Mouse (Mus musculus) kidney, adult 9 months (tissue): Measurements from ENCODE around the gene Pabpc4.
"Not testable (repeated sequence)": the region's sequence is repeated elsewhere in the genome, so short reads cannot be mapped to it uniquely, and the experiment has no call there.

Source experiments
- DNase-seq: peaks from one replicate; pipeline ENCODE4 v3.0.0; 2022

Pabpc4 gene

GRCm38 (mm10) chr4:123248971-123249567 is 13.1 kb upstream of the Pabpc4 start:
- no peak for DNase-seq

GRCm38 (mm10) chr4:123252214-123252613 is 9.9 kb upstream of the Pabpc4 start:
- no peak for DNase-seq

DNA sequence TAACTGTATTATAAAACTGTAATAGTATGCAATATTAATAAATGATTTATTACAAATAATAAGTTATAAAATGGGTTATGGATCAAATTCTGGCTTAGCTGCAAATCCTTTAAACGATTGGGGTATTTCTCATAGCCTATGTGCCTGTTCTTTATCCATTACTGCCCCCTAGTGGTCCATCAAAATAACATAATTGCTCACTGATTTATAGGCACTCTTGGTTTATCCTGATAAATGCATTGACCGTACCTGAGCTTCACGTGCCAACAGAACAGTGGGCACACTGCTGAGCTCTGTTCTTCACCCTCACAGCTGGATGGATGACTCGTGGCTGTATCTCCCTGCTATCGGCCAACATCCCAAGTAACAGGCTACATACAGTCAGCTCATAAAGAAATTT is 7.5 kb upstream of the Pabpc4 start:
- DNase-seq: peak; percentile 69

GRCm38 (mm10) chr4:123260071-123260746 is 1.9 kb upstream of the Pabpc4 start:
- no peak for DNase-seq

DNA sequence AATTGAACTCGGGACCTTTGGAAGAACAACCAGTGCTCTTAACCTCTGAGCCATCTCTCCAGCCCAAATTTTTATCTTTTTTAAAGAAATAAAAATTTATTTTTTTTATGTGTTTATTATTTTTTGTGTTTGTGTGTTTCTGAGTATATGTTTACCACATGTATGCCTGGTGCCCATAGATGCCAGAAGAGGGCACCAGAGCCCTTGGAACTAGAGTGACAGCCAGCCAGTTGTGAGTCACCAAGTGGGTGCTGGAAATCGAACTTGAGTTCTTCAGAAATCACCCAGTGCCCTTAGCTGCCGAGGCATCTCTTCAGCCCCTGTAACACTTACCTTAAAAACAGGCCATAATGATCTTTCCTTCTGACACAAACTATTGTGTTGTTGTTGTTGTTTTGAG is 8.9 kb downstream of the Pabpc4 start:
- DNase-seq: no peak

- no peak for DNase-seq
Observed at GRCm38 (mm10) chr4:123280117-123280516, 18.0 kb downstream of the Pabpc4 start.

GRCm38 (mm10) chr4:123282500-123282899 is 20.3 kb downstream of the Pabpc4 start:
- DNase-seq: peak; percentile 94

- DNase-seq: peak; percentile 51
Observed at GRCm38 (mm10) chr4:123282915-123283674, 20.9 kb downstream of the Pabpc4 start.

DNA sequence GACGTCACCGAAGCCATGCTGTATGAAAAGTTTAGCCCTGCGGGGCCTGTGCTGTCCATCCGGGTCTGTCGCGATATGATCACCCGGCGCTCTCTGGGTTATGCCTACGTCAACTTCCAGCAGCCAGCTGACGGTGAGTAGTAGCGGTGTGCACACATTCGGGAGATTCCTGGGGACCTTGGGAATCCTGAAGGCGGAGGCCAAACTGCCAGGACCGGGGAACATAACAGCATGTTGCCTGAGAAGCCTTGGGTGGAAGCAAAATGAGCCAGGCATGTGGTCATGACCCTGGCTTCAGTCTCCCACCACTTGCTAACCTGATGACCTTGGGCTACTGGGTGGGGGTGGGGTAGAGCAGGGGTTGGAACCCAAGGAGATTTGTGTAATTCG is 21.5 kb downstream of the Pabpc4 start:
- DNase-seq: not testable (repeated sequence)

DNA sequence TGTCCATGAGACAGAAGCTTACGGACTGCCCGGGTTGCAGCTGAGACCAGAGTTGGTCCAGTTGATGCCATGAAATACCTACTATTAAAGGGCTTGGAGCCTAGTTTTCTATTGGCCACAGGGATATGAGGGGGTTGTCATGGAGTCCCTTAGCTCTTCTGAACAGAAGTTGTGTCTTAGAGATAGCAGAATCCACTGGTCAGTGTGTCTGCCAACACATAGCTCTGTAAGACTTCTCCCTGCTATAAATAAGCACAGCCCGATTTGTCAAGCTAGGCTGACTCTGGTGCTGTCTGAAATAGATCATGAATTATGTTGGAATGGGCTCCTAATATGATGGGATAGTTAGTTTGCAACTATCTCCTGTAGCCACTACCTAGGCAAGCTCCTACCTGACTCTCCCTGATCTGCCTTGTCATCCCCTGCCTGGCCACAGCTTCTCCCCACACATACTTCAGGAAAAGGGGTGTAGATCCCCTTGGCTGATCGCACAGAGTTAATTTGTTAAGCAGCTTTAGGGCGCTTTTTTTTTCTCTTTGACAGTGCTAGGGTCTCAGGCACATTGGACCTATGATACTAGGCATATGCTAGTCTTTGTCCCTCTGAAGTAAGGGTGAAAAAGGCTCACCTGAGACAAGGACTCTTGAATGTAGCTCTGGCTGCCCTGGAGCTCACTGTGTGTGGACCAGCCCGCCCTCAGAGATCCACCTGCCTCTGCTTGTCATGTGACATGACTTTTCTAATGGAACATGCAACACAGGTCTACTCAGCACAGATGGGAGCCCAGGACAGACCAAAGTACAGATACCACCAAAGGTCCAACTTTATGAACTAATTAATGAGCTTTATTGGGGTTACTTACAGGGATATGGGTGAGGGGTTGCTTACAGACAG is 22.8 kb downstream of the Pabpc4 start:
- DNase-seq: peak; percentile 50

DNA sequence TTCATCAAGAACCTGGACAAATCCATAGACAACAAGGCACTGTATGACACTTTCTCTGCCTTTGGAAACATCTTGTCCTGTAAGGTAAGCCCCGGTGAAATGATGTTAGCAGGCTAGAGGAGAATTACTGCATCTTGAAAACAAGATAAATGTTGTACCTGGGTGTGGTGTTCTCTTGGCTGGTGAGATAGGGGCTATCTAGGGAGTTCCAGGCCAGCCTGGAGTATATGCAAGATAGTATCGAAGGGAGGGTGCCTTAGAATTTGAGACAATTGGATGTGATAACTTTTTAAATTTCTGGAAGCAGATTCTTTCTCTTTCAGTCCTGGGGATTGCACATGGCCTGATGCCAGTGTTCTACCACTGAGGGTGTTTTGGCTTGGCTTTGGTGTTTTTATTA is 24.6 kb downstream of the Pabpc4 start:
- DNase-seq: no peak

DNA sequence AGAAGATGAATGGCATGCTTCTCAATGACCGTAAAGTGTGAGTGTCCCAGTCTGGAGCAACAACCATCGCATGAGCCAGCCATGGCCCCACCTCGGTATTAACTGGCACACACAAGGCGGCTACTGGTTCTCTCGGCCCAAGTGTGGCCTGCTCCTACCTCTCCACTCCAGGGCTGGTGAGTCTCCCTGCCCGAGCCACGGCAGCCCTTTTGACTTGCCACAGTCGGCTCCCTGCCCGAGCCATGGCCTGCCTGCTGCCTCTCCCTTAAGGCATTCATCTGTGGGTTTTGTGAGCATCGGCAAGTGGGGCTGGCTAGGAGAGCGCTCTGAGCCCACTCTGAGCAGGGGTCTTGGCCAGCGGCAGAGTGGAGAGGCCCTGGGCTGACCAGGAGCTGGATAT is 26.9 kb downstream of the Pabpc4 start:
- no peak for DNase-seq

GRCm38 (mm10) chr4:123292390-123292789 is 30.2 kb downstream of the Pabpc4 start:
- DNase-seq: no peak

GRCm38 (mm10) chr4:123292989-123293388 is 30.8 kb downstream of the Pabpc4 start:
- DNase-seq: no peak

DNA sequence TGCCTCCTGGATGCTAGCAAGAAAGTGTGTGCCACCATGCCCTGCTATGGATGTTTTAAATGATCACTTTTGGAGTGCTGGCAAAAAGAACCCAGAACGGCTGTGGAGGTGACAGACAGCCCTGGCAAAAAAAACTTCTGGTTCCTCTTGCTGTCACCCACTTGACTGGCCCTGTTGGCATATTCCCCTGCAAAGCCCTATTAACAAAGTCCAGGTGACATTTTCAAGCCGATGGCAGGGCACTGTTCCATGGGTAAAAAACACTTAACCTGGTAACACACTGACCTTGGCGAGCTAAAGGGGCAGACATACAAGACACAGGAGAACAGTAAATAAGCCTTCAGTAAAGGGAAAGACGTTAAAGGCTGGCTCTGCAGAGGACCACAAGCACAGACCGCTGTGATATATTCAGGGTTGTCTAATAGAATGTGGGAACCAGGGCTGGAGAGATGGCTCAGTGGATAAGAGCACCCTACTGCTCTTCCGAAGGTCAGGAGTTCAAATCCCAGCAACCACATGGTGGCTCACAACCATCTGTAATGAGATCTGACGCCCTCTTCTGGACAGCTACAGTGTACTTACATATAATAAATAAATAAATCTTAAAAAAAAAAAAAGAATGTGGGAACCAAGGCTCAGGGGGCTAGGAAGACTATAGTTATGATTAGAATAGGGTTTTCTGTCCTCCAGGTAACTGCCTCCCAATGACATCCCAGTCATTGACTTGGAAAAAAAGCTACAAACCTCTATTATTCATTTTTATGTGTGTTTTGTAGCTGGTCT is 31.7 kb downstream of the Pabpc4 start:
- DNase-seq: no peak

DNA sequence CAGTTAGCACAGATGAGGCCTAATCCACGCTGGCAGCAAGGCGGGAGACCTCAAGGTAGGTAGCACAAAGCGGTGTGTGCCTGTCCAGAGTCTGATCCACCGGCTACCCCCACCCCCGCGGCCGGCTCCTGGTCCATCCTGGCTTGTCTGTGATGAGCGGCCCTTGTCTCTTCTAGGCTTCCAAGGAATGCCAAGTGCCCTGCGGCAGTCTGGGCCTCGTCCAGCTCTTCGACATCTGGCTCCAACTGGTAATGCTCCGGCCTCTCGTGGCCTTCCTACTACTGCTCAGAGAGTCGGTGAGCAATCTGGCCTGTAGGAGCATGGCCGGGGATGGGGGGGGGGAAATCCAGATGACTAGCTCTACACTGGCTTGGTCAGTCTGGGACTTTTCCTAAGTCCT is 32.9 kb downstream of the Pabpc4 start:
- DNase-seq: not testable (repeated sequence)

DNA sequence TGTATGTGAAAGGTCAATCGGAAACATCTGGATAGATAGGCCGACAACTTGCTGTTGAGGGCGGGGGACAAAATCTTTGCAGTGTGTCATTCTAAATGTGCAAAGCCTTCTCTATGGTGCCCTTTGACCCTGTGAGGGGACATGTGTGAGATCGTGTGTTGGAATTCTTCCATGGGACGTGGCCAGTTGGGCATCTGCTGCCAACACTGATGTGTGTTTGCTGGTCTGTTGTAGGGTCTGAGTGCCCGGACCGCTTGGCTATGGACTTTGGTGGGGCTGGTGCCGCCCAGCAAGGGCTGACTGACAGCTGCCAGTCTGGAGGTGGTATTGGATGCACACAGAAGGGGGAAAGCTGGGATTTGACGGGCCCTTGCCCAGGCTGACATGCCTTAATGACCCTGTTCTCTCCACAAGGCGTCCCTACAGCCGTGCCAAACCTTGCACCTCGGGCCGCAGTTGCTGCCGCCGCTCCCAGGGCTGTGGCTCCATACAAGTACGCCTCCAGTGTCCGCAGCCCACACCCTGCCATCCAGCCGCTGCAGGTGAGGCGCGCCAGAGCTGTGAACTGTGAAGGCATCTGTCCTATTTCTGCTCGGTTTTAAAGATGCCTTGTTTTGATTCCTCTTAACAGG is 33.5 kb downstream of the Pabpc4 start:
- no peak for DNase-seq

DNA sequence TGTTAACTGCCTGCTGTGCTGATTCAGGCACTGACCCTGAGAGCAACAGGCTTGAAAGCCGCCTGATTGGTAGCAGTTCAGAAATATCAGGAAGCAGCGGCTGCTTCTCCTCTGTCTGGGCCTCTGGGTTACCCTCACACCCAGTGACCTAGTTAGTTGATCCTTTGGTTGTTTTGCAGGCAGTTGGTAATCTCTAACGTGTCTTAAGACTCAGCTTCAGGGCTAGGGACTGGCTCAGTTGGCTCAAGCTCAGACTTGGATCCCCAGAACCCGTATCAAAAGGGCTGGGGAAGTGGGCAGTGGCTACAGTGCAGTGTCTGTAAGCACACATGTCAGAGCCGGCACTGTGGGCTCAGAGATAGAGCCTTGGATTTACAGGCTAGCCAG is 34.0 kb downstream of the Pabpc4 start:
- DNase-seq: no peak

DNA sequence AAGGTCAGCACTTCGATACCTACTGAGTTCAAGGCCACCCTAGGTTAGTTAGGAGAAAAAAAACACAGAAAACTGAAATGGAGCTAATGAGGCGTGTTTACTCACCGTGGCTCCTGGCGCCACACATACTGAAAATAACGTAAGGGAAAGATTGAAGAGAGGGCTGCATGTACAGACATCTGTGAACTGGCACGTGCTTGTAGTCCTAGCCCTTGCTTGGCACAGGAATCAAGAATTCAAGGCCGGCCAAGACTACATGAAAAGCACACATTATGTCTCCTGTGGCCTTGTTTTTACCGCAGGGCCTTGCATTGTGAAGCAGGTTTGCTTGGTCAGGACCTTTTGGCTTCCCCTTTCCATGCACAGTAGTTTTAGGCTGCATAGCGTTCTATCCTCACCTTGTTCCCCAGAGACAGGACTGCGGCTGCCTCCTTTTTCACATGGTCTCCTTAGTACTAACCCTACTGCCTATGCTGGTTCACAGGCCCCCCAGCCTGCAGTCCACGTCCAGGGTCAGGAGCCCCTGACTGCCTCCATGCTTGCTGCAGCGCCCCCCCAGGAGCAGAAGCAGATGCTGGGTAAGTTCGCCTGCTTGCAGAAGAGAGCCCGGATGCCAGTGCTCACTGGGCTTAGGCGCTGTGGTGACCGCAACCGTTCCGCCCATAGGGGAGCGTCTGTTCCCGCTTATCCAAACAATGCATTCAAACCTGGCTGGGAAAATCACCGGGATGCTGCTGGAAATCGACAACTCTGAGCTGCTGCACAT is 35.2 kb downstream of the Pabpc4 start:
- DNase-seq: no peak

GRCm38 (mm10) chr4:123298226-123298625 is 36.1 kb downstream of the Pabpc4 start:
- DNase-seq: no peak
